Mouse (Mus musculus) right cerebral cortex, postnatal 10 days (tissue): ENCODE data around the gene Rtp2.

Experiments
- DNase-seq, 2 experiments: peaks; one replicate each; pipeline ENCODE4 v3.0.0; 2021; ENCODE audit warnings: low spot score in 2 of 2

Rtp2 gene

GRCm38 (mm10) chr16:23890636-23891035, 41.6 kb downstream of the Rtp2 start, which contains the start of gene Sst:
Gene Sst, minus strand, starts transcription at chr16:23890958.
- peak in 1 of 2 experiments; percentile 23 for DNase-seq

- no peak for DNase-seq
These were observed 42.0 kb downstream of the Rtp2 start for GRCm38 (mm10) chr16:23890151-23890550.

DNA sequence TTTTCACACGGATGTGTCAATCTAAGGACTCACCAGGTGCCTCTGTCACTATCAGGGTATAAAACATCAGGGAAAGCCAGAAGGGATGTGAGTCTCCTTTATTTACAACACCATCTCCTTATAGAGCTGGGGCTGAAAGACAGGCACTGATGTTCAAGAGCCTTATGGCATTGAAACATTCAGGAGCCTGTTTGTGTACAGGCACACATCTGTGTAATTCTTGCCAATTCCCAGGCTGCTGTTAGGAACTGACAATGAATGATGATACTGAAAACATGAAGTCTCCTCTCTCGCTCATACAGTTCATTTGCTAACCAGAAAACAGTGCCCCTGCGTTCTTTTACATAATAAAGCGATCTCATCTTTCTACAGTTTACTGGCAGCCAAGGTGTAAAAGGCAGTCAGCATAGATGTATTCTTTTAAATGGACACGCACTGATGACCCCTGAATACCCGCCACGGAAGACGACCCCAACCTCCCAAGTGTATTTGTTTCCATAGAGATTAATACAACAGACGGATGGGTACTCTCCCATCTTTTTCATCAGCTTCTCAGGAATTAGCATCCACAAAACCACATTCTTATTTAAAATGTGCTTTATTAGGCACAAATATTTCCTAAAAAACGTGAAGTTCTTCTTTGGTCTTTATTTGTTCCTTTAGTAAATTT, 44.1 kb downstream of the Rtp2 start:
- DNase-seq: no peak

DNA sequence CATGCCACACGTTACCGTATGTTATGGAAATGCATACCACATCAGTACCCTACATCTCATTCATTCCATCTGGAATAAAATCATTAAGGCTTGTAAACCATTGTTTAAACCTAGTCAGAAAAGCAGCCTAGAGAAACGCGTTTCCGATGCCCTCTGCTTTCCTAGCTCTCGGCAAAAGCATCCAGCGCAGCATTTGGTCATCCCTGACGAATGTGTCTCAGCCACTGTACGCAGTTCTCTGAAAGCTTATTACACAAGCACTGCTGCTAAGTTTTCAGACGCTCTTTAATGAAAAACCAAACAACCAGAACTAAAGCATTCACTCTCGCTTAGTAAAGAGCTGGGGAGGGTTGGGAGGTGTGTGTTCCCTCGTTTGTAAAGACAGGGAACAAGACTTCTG, 47.1 kb downstream of the Rtp2 start:
- no peak for DNase-seq
